Mouse (Mus musculus) cerebellum, adult 2 months (tissue): ENCODE results near the gene Cnbd2. TPM values are rescaled to one million over a fixed set of nuclear protein-coding genes. Genes with fewer than 3 reads are reported as not detected.

Source experiments
- DNase-seq, 2 experiments: peaks; one replicate each; pipeline ENCODE4 v3.0.0; 2021
- H3K27ac ChIP-seq: fragments of 200-500 bp; 2 replicates; pipeline ENCODE4 v1.5.1; 2012; ENCODE audit warnings: low read length, control low read depth, inconsistent platforms; ENCODE audit not compliant: insufficient read depth
- H3K27me3 ChIP-seq: fragments of 200-500 bp; 2 replicates; pipeline ENCODE4 v1.6.1; 2012; ENCODE audit warnings: inconsistent platforms, mild to moderate bottlenecking, low read length, moderate library complexity; ENCODE audit not compliant: control insufficient read depth, insufficient read depth
- H3K4me1 ChIP-seq: fragments of 200-500 bp; 2 replicates; pipeline ENCODE4 v1.6.1; 2011; ENCODE audit warnings: low read length; ENCODE audit not compliant: control insufficient read depth, insufficient read depth
- H3K4me3 ChIP-seq: fragments of 200-500 bp; replicated peaks from 2 replicates; pipeline ENCODE3; 2011; ENCODE audit warnings: mild to moderate bottlenecking, low read depth, low read length, control low read depth; ENCODE audit not compliant: insufficient read depth
- CTCF ChIP-seq: fragments of 200-500 bp; IDR thresholded peaks from 2 replicates; pipeline ENCODE4 v1.5.1; 2011; ENCODE audit warnings: low read depth, mild to moderate bottlenecking, control low read depth, low read length, moderate library complexity, borderline replicate concordance; ENCODE audit not compliant: insufficient read depth
- POLR2A ChIP-seq: fragments of 200-500 bp; IDR thresholded peaks from 2 replicates; pipeline ENCODE4 v1.6.1; 2011; ENCODE audit warnings: low read length, control low read depth, borderline replicate concordance; ENCODE audit not compliant: insufficient read depth
- WGBS: fragments of 180-500 bp; shearing (Covaris S2); methylation state at CpG from one replicate; pipeline ENCODE4 v1.1.7; 2018; 5-methylcytosine and 5-hydroxymethylcytosine counted together
- polyA plus RNA-seq: library from polyadenylated mRNA; depleted of rRNA; stranded (reverse); fragments of >200 nt; gene quantifications from 2 replicates; pipeline ENCODE4 v1.2.3, GENCODE M21; 2012; rRNA removed

Cnbd2 gene
- polyA plus RNA-seq, 1 experiment: 9.5 TPM

DNA sequence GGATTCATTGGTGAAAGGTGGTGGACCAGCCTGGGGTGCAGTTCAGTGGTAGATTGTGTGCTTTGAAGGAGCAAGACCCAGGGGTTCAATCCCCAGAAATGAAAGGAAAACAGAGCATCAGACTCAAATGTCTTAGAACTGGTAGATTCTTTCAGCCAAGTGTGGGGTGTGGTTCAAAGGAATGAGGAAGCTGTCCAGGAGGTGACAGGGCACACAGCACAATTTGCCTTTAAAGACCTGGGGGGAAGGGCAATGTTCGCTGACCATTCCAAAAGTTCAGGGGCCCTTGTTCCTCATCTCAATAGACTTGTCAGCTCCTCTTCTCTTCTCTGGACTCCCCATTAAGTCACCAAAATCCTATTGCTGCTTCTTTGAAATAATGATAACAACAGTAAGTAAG lies 105.1 kb downstream of the Cnbd2 start:
- no peaks in the 10 kb centered on the region for H3K27me3 ChIP-seq
- WGBS: 81% methylated on average over 1 of the region's 1 CpGs

DNA sequence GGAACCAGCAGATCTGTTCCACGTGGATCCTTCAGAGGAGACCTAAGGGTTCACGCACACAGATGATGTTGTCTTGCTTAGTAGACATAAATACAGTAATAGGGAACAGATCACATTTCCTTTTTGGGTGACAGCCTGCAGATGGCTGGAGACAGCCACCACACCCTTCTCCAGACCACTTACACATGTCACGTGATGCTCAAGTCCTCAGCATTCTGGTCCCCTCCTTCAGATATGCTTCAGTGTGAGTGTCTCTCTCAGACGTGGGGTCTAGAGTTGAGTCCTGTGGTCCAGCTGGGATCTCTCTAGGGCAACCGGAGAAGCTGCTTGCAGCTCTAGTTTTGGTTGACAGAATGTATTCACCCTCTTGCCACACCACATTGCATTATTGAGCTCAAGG lies 106.4 kb downstream of the Cnbd2 start:
- Histone ChIP-seq H3K27ac (no peak overlapping the region), H3K4me3 (no peak overlapping the region), H3K27me3 (no peaks in the 10 kb centered on the region), H3K4me1 (peaks cover 5% of the 10 kb centered on the region; the same call in 1 of the 2 replicates)
- WGBS: 90% methylated on average over 5 of the region's 5 CpGs
- no peak for DNase-seq
- TF ChIP-seq POLR2A (no peak), CTCF (no peak)

More for the DNA sequence above, 105.1 kb downstream of the Cnbd2 start:
- Histone ChIP-seq H3K4me3 (no peak overlapping the region), H3K4me1 (peaks cover 5% of the 10 kb centered on the region; the same call in 1 of the 2 replicates), H3K27ac (no peak overlapping the region)
- DNase-seq: no peak
- no peak for TF ChIP-seq CTCF
- TF ChIP-seq POLR2A: no peak

DNA sequence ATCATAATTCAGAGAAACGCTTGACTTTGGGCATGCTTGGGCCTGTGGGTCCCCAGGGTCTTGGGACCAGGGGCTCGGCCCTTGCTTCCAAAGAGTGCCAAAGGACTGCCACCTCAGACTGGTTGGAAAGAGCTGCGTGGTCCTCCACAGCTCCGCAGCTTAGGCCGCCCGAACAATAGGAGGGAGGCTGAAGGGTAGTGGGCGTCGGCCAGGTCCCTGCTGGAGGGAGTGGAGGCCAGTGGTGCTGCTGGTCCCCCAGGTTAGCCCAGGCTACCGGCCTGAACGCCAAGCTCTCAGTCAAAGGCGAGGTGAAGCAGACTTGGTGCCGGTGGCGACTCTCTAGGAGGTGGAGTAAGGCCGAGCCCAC lies 108.2 kb downstream of the Cnbd2 start:
- Histone ChIP-seq H3K4me3 (peak overlapping the region; percentile 56), H3K27me3 (no peaks in the 10 kb centered on the region), H3K27ac (no peak overlapping the region), H3K4me1 (peaks cover 5% of the 10 kb centered on the region; the same call in 1 of the 2 replicates)
- 31% methylated on average over 14 of the region's 14 CpGs for WGBS
- TF ChIP-seq POLR2A (no peak), CTCF (no peak)
- no peak for DNase-seq

DNA sequence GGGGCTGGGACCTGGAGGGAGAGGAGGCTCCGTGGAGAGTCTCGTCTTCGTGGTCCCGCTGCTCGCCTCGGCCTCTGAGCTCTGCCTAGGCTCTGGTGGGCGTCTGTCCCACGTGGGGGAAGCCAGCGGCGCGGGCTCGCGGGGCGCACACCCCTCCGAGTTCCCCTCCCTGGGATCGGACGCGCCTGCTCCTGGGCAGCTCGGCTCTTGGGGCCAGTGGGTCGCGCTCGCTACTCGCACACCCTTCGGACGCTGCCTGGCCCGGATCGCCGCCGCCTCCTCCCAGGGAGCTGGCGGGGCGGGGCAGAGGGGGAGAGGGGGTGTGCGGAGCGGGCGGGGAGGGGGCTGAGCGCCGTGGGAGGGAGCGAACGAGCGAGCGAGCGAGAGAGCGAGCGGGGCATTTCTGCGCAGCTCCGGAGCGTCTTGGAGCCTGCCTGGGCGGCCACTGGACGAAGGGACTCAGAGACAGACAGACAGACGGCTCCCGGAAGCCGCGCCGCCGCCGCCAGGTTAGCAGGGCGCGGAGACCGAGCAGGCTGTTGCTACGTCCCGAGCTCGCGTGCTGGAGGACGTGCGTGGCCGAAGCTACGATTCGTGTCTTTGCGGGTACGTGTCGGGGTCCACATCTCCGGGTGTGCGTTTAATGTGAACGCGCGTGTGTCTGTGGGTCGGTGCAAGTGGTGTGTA lies 108.7 kb downstream of the Cnbd2 start, which contains the start of gene Epb41l1:
Gene Epb41l1, plus strand, starts transcription at position 216 of the 687 bp plus-strand sequence.
- Histone ChIP-seq H3K27me3 (no peaks in the 10 kb centered on the region), H3K27ac (no peak within 1 kb of the TSS), H3K4me1 (peaks cover 5% of the 10 kb centered on the region; the same call in 1 of the 2 replicates), H3K4me3 (peak within 1 kb of the TSS; percentile 56)
- peak; percentile 25 to 35 for DNase-seq
- TF ChIP-seq POLR2A: no peak
- no peak for TF ChIP-seq CTCF
- under 1% methylated on average over 73 of the region's 76 CpGs for WGBS

DNA sequence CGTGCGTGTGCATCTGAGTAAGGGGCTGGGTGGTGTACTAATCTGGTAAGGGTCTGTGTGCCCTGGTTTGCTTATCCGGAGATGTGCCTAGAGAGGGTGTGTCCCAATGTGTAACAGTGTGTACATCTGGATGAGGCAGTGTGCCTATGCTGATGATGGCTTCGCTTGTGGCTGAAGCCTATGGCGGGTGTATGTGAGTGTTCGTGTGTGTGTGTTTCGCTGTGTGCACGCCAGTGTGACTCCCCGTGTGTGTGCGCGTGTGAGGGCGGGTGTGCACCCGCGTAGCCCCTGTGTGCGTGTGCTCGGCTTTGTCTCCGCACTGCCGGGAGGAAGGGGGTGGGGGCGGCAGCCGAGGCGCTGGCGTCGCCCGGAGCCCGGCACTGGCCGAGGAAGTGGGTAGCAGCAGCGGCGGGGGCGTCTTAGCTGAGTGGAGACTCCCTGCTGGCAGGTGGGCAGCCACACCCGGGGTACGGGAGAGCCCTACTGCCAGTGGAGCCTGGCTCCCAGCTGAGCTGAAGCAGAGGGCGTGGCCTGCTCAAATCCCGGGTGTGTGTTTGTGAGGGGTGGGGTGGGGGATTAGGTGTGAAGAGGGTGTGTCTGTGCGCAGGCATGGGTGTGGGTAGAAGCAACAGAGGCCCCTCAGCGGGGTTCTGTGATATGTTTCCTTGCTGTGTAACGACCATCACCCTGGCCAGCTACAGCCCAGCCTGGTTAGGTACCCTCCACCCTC lies 109.4 kb downstream of the Cnbd2 start:
- TF ChIP-seq POLR2A: no peak
- no peak for TF ChIP-seq CTCF
- Histone ChIP-seq H3K27ac (no peak overlapping the region), H3K27me3 (no peaks in the 10 kb centered on the region), H3K4me3 (peak overlapping the region; percentile 56), H3K4me1 (peaks cover 5% of the 10 kb centered on the region; the same call in 1 of the 2 replicates)
- DNase-seq: peak in 1 of 2 experiments; percentile 35
- 2% methylated on average over 36 of the region's 36 CpGs for WGBS

DNA sequence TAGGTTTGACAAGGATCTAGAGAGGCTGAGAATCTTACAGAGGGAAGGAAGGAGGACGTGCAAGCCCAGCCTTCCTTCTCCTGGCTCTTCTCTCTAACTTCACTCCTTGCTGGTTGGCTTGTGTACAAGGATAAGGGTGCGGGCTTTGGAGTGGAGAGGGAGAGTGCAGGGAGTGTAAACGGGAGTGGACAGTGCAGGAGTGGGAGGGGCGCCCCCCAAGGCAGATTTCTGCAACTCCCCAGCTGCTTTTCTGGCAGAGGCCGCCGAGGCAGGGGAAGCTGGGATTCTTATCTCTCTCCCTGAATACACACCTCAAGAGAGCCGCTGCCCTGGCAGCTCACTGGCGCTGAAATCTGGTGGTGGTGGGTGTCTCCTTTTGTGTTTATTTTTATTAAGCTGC lies 110.5 kb downstream of the Cnbd2 start:
- DNase-seq: no peak
- no peak overlapping the region for H3K27ac ChIP-seq
- H3K4me1 ChIP-seq: peaks cover 5% of the 10 kb centered on the region; the same call in 1 of the 2 replicates
- TF ChIP-seq CTCF (no peak), POLR2A (no peak)
- 57% methylated on average over 8 of the region's 8 CpGs for WGBS
- H3K4me3 ChIP-seq: no peak overlapping the region
- H3K27me3 ChIP-seq: no peaks in the 10 kb centered on the region

DNA sequence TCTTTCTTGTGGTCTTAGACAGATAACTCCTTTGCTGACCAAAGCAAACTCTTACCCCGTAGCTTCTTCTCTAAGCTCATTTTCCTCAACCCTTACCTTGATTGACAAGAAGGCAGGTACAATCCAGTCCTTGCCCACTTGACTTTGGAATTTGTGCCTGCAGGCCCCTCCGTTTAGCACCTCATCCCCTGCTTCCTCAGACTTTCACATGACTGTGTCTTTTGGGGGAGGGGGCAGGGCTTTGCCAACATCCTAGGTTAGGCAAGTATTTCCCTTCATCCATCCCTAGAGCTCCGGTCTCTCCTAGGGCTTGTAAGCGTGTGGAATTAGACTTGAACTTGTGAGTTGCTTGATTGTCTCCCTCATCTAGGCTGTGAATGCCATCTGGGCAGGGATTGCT lies 111.6 kb downstream of the Cnbd2 start:
- no peak for TF ChIP-seq POLR2A
- no peak for TF ChIP-seq CTCF
- DNase-seq: no peak
- Histone ChIP-seq H3K4me1 (peaks cover 5% of the 10 kb centered on the region; the same call in 1 of the 2 replicates), H3K4me3 (no peak overlapping the region), H3K27ac (no peak overlapping the region), H3K27me3 (no peaks in the 10 kb centered on the region)
- WGBS: 95% methylated on average over 4 of the region's 4 CpGs

Other genes starting within 250 kb of the Cnbd2 start
- gene Spag4, start 247.1 kb upstream of the Cnbd2 start, polyA plus RNA-seq: 5.4 and 6.1 TPM in 2 replicates
- 50.9 and 54.3 TPM in 2 replicates for gene Cpne1, start 200.3 kb upstream of the Cnbd2 start, polyA plus RNA-seq
- gene Rbm12, start 200.3 kb upstream of the Cnbd2 start, polyA plus RNA-seq: 9.2 and 12.6 TPM in 2 replicates
- gene Gm28036, start 185.2 kb upstream of the Cnbd2 start, polyA plus RNA-seq: 4.0 and 5.7 TPM in 2 replicates
- gene Romo1, start 168.3 kb upstream of the Cnbd2 start, polyA plus RNA-seq: 245 and 250 TPM in 2 replicates
- 67.5 and 71.7 TPM in 2 replicates for gene Nfs1, start 168.1 kb upstream of the Cnbd2 start, polyA plus RNA-seq
- 144 and 145 TPM in 2 replicates for gene Rbm39, start 132.1 kb upstream of the Cnbd2 start, polyA plus RNA-seq
- 44.6 and 48.3 TPM in 2 replicates for gene Phf20, start 115.8 kb upstream of the Cnbd2 start, polyA plus RNA-seq
- gene Scand1, start 405 bp downstream of the Cnbd2 start, polyA plus RNA-seq: 80.6 and 82.5 TPM in 2 replicates
- gene Epb41l1, start 108.6 kb downstream of the Cnbd2 start, polyA plus RNA-seq: 219 and 223 TPM in 2 replicates
- gene Aar2, start 235.3 kb downstream of the Cnbd2 start, polyA plus RNA-seq: 41.4 and 43.2 TPM in 2 replicates